Mouse (Mus musculus) heart, adult 2 months (tissue): Measurements from ENCODE around the gene Trappc12. TPM values are rescaled to one million over a fixed set of nuclear protein-coding genes. Genes with fewer than 3 reads are reported as not detected.
A peak's percentile ranks its signal among the peaks of the same experiment; 100 is the strongest.

Source experiments
- DNase-seq, 2 experiments: peaks; one replicate each; pipeline ENCODE4 v3.0.0; 2021
- H3K27ac ChIP-seq: fragments of 200-600 bp; 2 replicates; pipeline ENCODE4 v1.8.1; 2022
- H3K27me3 ChIP-seq: fragments of 200-500 bp; 2 replicates; pipeline ENCODE4 v1.6.1; 2012; ENCODE audit warnings: mild to moderate bottlenecking, low read length, inconsistent platforms, mixed read lengths; ENCODE audit not compliant: control insufficient read depth, insufficient read depth
- H3K36me3 ChIP-seq: fragments of 200-500 bp; 2 replicates; pipeline ENCODE4 v1.6.1; 2012; ENCODE audit warnings: low read length, inconsistent platforms; ENCODE audit not compliant: control insufficient read depth, insufficient read depth
- H3K4me1 ChIP-seq: fragments of 200-500 bp; 2 replicates; pipeline ENCODE4 v1.6.1; 2011; ENCODE audit warnings: low read length; ENCODE audit not compliant: control insufficient read depth, insufficient read depth
- H3K4me3 ChIP-seq: fragments of 200-600 bp; 2 replicates; pipeline ENCODE4 v1.8.1; 2022
- H3K79me2 ChIP-seq: fragments of 200-500 bp; replicated peaks from 2 replicates; pipeline ENCODE4 v1.6.1; 2012; ENCODE audit warnings: mild to moderate bottlenecking, inconsistent platforms, low read length, moderate library complexity, mixed read lengths; ENCODE audit not compliant: control insufficient read depth, insufficient read depth
- H3K9ac ChIP-seq: fragments of 200-500 bp; 2 replicates; pipeline ENCODE4 v1.6.1; 2012; ENCODE audit warnings: low read depth, mild to moderate bottlenecking, control low read depth, inconsistent platforms, low read length, mixed read lengths
- CTCF ChIP-seq: fragments of 200-600 bp; IDR thresholded peaks from 2 replicates; pipeline ENCODE4 v1.8.1; 2022; ENCODE audit warnings: antibody characterized with exemption, mild to moderate bottlenecking, moderate library complexity
- EP300 ChIP-seq: fragments of 200-500 bp; IDR thresholded peaks from 2 replicates; pipeline ENCODE4 v1.6.1; 2011; ENCODE audit warnings: low read depth, low read length, control low read depth; ENCODE audit not compliant: insufficient read depth
- POLR2A ChIP-seq: fragments of 200-500 bp; IDR thresholded peaks from 2 replicates; pipeline ENCODE4 v1.6.1; 2011; ENCODE audit warnings: mild to moderate bottlenecking, low read depth, low read length, control low read depth; ENCODE audit not compliant: insufficient read depth
- WGBS: fragments of 180-500 bp; shearing (Covaris S2); methylation state at CpG from one replicate; pipeline ENCODE4 v1.1.7; 2018; 5-methylcytosine and 5-hydroxymethylcytosine counted together
- intact Hi-C: fragments of 180-260 bp; cut with DNase I; formaldehyde crosslinking; loops from one replicate; pipeline ENCODE4 v1.15.1; 2025
- polyA plus RNA-seq: library from polyadenylated mRNA; depleted of rRNA; stranded (reverse); fragments of >200 nt; gene quantifications from 2 replicates; pipeline ENCODE4 v1.2.3, GENCODE M21; 2012
- total RNA-seq, 2 experiments: library from RNA; stranded (reverse); gene quantifications; 2 replicates each; pipeline ENCODE4 v1.2.3; 2021

Gene Trappc12
- total and polyA plus RNA-seq, 3 experiments = 19.7 to 21.3 (median 20.9) TPM

- H3K27ac ChIP-seq = no peak overlapping the region
- 89% methylated on average over 6 of the region's 6 CpGs for WGBS
- H3K27me3 ChIP-seq = no peaks in the 10 kb centered on the region
- intact Hi-C loops = no loop called here
- no peak for DNase-seq
- TF ChIP-seq CTCF = no peak
- no peak for TF ChIP-seq EP300
- no peak for TF ChIP-seq POLR2A
- H3K79me2 ChIP-seq = no peaks in the 10 kb centered on the region
- H3K4me1 ChIP-seq = peaks cover 1% of the 10 kb centered on the region; the same call in 1 of the 2 replicates
- H3K4me3 ChIP-seq = no peak overlapping the region
- H3K9ac ChIP-seq = no peak overlapping the region
- no peaks in the 10 kb centered on the region for H3K36me3 ChIP-seq
Measured at GRCm38 (mm10) chr12:28786310-28786709, 36.0 kb upstream of the Trappc12 start.

GRCm38 (mm10) chr12:28785299-28785698 lies 35.0 kb upstream of the Trappc12 start:
- no peaks in the 10 kb centered on the region for H3K79me2 ChIP-seq
- H3K4me3 ChIP-seq = no peak overlapping the region
- peaks cover 1% of the 10 kb centered on the region; the same call in 1 of the 2 replicates for H3K4me1 ChIP-seq
- H3K9ac ChIP-seq = no peak overlapping the region
- no peak for DNase-seq
- 63% methylated on average over 1 of the region's 1 CpGs for WGBS
- no peaks in the 10 kb centered on the region for H3K27me3 ChIP-seq
- intact Hi-C loops = no loop called here
- no peaks in the 10 kb centered on the region for H3K36me3 ChIP-seq
- H3K27ac ChIP-seq = no peak overlapping the region
- TF ChIP-seq EP300 (no peak), CTCF (no peak), POLR2A (no peak)

- Histone ChIP-seq H3K79me2 (no peaks in the 10 kb centered on the region), H3K27ac (no peak overlapping the region), H3K36me3 (no peaks in the 10 kb centered on the region), H3K27me3 (no peaks in the 10 kb centered on the region), H3K4me3 (no peak overlapping the region), H3K4me1 (peaks cover 1% of the 10 kb centered on the region; the same call in 1 of the 2 replicates), H3K9ac (no peak overlapping the region)
- TF ChIP-seq POLR2A (no peak), CTCF (no peak), EP300 (no peak)
- intact Hi-C loops = no loop called here
- 80% methylated on average over 8 of the region's 8 CpGs for WGBS
- no peak for DNase-seq
Measured at GRCm38 (mm10) chr12:28784864-28785263, 34.6 kb upstream of the Trappc12 start.

- intact Hi-C loops = no loop called here
- no peak overlapping the region for H3K9ac ChIP-seq
- no peak overlapping the region for H3K4me3 ChIP-seq
- H3K79me2 ChIP-seq = no peaks in the 10 kb centered on the region
- WGBS = 29% methylated on average over 4 of the region's 4 CpGs
- no peak overlapping the region for H3K27ac ChIP-seq
- TF ChIP-seq CTCF = peak; percentile 55
- no peak for TF ChIP-seq EP300
- H3K27me3 ChIP-seq = no peaks in the 10 kb centered on the region
- DNase-seq = peak; percentile 23 to 26
- H3K4me1 ChIP-seq = peaks cover 1% of the 10 kb centered on the region; the same call in 1 of the 2 replicates
- no peaks in the 10 kb centered on the region for H3K36me3 ChIP-seq
Measured at GRCm38 (mm10) chr12:28784355-28784754, 34.1 kb upstream of the Trappc12 start.

- H3K9ac ChIP-seq = no peak overlapping the region
- intact Hi-C loops = no loop called here
- no peak overlapping the region for H3K27ac ChIP-seq
- TF ChIP-seq EP300 = no peak
- TF ChIP-seq CTCF = no peak
- no peak for TF ChIP-seq POLR2A
- no peak overlapping the region for H3K4me3 ChIP-seq
- no peaks in the 10 kb centered on the region for H3K27me3 ChIP-seq
- DNase-seq = no peak
- WGBS = 95% methylated on average over 3 of the region's 3 CpGs
- peaks cover 1% of the 10 kb centered on the region; the same call in 1 of the 2 replicates for H3K4me1 ChIP-seq
- H3K79me2 ChIP-seq = no peaks in the 10 kb centered on the region
- H3K36me3 ChIP-seq = no peaks in the 10 kb centered on the region
Measured at GRCm38 (mm10) chr12:28782637-28783036, 32.4 kb upstream of the Trappc12 start.

GRCm38 (mm10) chr12:28780180-28780579 lies 29.9 kb upstream of the Trappc12 start:
- H3K36me3 ChIP-seq = no peaks in the 10 kb centered on the region
- intact Hi-C loops = no loop called here
- WGBS = 92% methylated on average over 7 of the region's 7 CpGs
- no peak overlapping the region for H3K27ac ChIP-seq
- DNase-seq = no peak
- TF ChIP-seq EP300 (no peak), CTCF (no peak), POLR2A (no peak)
- H3K4me3 ChIP-seq = no peak overlapping the region
- no peak overlapping the region for H3K9ac ChIP-seq
- no peaks in the 10 kb centered on the region for H3K79me2 ChIP-seq
- no peaks in the 10 kb centered on the region for H3K27me3 ChIP-seq
- H3K4me1 ChIP-seq = peaks cover 1% of the 10 kb centered on the region; the same call in 1 of the 2 replicates

GRCm38 (mm10) chr12:28775627-28776026 lies 25.4 kb upstream of the Trappc12 start:
- intact Hi-C loops = no loop called here
- Histone ChIP-seq H3K9ac (no peak overlapping the region), H3K27me3 (no peaks in the 10 kb centered on the region), H3K36me3 (no peaks in the 10 kb centered on the region), H3K4me3 (no peak overlapping the region), H3K4me1 (no peaks in the 10 kb centered on the region), H3K79me2 (no peaks in the 10 kb centered on the region), H3K27ac (no peak overlapping the region)
- WGBS = 90% methylated on average over 6 of the region's 6 CpGs
- TF ChIP-seq CTCF = no peak
- no peak for TF ChIP-seq POLR2A
- TF ChIP-seq EP300 = no peak
- no peak for DNase-seq
